Mouse (Mus musculus) cerebellum, adult 9-11 months (tissue): ENCODE data around the gene Rabggta.

Experiments
- DNase-seq: peaks from one replicate; pipeline ENCODE4 v3.0.0; 2022

Gene Rabggta

DNA sequence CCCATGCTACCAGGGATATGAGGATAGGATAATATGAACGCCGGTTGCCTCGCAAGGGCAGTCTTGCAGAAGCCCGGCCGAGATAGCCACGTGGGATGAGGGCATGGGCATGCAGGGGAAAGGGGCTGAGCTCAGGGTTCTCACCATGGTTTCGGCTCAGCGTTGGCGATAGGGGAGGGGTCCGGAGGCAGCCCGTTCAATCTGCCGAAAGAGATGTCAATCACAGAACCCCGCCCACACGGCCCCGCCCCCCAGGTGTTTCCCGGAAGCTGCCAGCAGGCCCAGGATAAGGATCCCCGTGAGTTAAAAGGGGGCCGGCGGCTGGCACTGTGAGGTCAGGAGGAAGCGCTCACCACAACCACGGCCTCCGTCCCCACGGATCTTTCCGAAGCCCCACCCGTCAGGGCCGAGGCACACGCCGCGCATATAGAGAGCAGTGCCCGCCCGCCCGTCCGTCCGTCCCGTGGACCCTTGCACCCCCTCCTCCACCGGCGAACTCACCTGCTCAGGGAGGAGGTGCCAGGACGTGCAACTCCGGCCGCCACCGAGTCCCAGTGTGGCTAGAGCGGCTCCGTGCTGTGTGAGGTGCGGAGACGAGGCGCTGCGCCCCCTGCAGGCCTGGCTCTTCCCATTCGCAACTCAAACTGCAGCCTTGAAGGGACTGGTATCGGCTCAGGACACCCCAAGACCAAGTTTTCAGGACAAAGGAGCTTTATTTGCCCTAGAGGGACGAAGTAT is at the start of gene Rabggta:
Gene Rabggta (minus strand): TSS at position 564 of the 738 bp plus-strand sequence.
- peak; percentile 94 for DNase-seq

GRCm38 (mm10) chr14:55769087-55769703 is 47.1 kb upstream of the Rabggta start:
- DNase-seq, result no peak

- DNase-seq, result no peak
Measured at GRCm38 (mm10) chr14:55768555-55768954, 46.5 kb upstream of the Rabggta start.

DNA sequence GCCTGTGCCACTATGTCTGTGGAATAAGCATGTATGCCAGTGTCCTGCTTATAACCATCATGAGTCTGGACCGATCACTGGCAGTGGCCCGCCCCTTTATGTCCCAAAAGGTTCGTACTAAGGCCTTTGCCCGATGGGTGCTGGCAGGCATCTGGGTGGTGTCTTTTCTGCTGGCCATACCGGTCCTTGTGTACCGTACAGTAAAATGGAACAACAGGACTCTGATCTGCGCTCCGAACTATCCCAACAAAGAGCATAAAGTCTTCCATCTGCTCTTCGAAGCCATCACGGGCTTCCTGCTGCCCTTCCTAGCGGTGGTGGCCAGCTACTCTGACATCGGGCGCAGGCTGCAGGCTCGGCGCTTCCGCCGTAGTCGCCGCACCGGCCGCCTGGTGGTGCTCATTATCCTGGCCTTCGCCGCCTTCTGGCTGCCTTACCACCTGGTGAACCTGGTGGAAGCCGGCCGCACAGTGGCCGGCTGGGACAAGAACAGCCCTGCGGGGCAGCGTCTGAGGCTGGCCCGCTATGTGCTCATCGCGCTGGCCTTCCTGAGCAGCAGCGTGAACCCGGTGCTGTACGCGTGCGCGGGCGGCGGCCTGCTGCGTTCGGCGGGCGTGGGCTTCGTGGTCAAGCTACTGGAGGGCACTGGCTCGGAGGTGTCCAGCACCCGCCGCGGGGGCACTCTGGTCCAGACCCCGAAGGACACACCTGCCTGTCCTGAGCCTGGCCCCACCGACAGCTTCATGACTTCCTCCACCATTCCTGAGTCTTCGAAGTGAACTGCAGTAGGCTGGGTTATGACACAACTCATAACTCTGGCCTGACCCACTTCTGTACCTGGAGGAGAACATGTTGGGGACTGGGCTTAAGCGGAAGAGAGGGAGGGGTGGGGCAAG is 45.7 kb upstream of the Rabggta start:
- peak; percentile 83 for DNase-seq

- DNase-seq, result no peak
Measured at GRCm38 (mm10) chr14:55765696-55766095, 43.6 kb upstream of the Rabggta start, which contains the start of gene Ltb4r1. TSS of gene Ltb4r1 (plus strand) at chr14:55765962.

DNA sequence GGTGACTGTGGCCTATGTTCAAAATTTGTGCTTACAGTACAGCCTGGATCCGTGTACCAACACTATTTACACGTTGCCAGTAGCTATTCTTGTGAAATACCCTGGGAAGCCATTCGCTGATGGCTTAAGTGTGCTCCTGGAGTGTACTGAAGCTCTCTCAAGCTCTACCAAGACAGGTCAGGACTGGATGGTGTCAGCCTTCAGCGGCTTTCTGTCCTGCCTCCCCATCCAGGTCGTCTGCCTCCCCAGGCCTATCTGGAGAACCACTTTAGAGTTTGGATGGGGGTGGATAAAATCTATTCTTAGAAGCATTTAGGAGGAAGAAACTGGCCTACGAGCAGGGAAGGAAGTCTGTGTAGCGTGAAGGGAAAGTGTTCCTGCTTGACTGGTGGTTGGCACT is 41.1 kb upstream of the Rabggta start:
- DNase-seq, result peak; percentile 16

- DNase-seq, result peak; percentile 56
Measured at GRCm38 (mm10) chr14:55762001-55762821, 40.1 kb upstream of the Rabggta start.

GRCm38 (mm10) chr14:55761163-55761562 is 39.1 kb upstream of the Rabggta start, which contains the start of gene Ltb4r2:
TSS of gene Ltb4r2 (plus strand) at chr14:55761428.
- DNase-seq, result peak; percentile 23

GRCm38 (mm10) chr14:55760156-55760555 is 38.1 kb upstream of the Rabggta start:
- peak; percentile 81 for DNase-seq

DNA sequence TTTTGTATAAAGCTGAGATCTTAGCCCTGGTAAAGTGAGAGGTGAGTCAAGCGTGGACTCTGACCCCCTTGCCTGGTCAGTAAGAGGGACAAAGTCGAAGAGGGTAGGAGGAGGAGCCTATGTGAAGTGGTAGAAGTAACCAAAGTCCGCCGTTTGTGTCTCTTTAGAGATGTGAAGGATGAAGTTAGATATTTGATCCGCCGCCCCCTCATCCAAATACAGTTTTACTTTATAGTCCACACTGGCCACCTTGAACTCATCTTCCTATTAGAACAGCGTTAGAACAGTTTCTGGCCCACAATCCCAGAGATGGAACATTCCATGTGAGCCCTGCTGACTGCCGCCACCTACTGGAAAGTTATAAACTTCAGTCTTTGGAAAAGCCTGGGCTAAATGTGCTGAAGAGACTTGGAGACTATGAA is 36.3 kb upstream of the Rabggta start, which contains the start of gene Cideb:
Gene Cideb (minus strand): TSS at position 96 of the 422 bp plus-strand sequence.
- peak; percentile 25 for DNase-seq

DNA sequence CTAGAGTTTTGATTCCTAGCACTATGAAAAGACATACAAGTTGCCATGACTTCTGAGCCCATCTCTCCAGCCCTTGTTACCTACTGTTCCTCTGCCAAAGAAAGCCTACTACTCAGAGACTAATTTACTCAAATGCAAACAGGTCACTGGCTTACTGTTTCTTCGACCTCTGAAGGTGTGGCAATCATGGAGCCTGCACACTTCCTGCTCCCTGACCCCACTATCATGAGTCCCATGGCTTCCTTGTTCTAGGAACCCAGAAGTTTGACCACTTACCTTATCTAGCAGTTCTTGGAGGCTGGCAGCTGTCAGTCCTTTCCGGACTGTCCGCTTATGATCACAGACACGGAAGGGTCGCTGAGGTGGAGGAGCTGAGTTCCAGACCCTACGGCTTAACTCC is 35.5 kb upstream of the Rabggta start:
- DNase-seq, result no peak

DNA sequence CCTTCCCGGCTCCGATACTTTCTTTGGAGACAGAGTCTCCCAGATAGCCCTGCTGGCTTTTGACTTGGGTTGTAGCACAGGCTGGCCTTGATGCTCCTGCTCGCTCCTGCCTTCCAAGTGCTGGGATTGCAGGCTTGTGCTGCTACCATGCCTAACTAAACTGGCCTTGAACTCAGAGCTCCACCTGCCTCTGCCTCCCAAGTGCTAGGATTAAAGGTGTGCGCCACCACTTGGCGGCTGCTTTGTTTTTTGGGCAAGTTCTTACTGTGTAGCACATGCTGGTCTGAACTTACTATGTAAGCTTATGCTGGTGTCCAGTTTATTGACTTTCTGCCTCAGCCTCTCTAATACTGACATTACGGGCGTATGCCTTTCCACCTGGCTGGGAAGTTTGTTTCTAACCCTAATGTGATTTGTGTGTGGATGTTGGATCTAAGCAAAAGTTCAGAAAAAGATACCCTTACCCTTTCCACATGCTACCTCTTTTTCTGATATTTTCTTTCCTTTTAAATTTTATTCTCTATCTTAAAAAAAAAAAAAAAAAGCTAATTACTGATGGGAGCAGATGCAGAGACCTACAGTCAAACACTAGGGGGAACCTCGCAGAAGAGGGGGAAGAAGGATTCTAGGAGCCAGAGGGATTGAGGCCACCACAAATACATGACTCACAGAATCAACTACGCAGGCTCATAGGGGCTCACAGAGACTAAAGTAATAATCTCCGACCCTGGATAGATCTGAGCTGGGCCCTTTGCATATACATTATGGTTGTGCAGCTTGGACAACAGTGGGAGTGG is 25.2 kb upstream of the Rabggta start:
- DNase-seq, result no peak

GRCm38 (mm10) chr14:55745861-55746237 is 23.8 kb upstream of the Rabggta start:
- no peak for DNase-seq

DNA sequence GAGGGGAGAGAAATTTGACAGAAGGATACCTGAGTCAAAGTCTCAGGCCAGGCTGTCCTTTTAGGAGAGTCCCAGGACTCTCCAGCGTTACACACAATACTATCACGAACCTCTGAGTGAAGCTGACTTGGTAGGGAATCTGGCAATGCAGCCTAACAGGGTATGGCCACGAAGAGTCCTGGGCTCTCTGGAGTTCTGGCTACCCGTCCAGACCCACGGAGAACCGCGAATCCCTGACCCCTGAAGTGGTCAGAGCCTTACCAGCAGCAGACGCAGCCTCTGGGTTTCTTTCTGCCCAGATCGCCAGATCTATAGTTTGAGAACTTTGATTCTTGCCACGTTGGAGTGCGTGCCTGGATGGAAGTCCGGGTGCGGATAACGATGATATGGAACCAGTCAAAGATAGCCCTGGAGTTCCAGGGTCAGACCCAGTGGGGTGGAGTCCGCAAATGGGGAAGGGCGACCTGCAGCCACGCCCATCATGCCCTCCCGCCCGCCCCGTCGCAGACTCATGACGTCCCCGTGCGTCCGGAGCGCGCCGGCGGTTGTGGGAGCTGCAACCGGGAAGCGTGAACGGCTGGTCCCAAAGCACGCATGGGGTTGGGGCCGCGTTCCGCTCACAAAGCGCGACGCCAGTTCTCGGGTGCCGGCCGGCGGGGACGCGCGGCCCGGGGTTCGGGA is 23.3 kb upstream of the Rabggta start, which contains the start of the genes Dhrs1 and Nop9:
Gene Dhrs1 (minus strand): TSS at position 511 of the 681 bp plus-strand sequence.
Gene Nop9 (plus strand): TSS at position 514 of the 681 bp plus-strand sequence.
- DNase-seq, result peak; percentile 84

- DNase-seq, result peak; percentile 77
Measured at GRCm38 (mm10) chr14:55743711-55744110, 21.6 kb upstream of the Rabggta start.

- no peak for DNase-seq
Measured at GRCm38 (mm10) chr14:55737086-55737687, 15.1 kb upstream of the Rabggta start.

DNA sequence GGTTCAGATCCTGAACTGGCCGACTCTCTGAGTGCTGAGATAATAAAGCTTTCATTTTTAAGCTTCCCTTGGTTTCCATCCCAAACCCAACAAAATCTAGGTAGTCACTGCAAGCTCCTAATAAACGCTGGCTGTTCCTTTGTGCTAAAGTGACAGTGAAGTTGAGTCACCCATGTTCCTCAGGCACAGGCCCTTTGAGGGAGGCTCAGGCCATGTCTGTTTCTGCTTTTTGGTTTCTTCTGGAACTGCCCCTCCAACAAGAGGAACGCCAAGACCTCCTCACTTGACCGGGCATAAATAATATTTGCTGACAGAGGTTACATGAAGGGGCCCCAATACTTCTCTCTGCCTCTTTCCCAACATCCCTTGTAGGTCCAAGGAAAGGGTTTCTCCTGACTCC is 13.7 kb upstream of the Rabggta start:
- no peak for DNase-seq

- no peak for DNase-seq
Measured at GRCm38 (mm10) chr14:55735334-55735733, 13.3 kb upstream of the Rabggta start.

- no peak for DNase-seq
Measured at GRCm38 (mm10) chr14:55734869-55735268, 12.8 kb upstream of the Rabggta start.

GRCm38 (mm10) chr14:55733889-55734288 is 11.8 kb upstream of the Rabggta start:
- DNase-seq, result no peak
